ENCODE assay signal across 25 mouse cellular contexts in genomic region chr4:42958942-42959341, GRCm38 (mm10). TPM values are rescaled to one million over a fixed set of nuclear protein-coding genes. Genes with fewer than 3 reads are reported as not detected.
DNase-seq lines count a peak whose midpoint lies in the region; ATAC-seq lines count a peak whose summit lies in the region.
"Had no signal": no experiment of that assay in that cellular context is flagged by ENCODE, and none has a peak within 500 bp of the region (broad histone marks: within the 10 kb centered on the region; RNA-seq: fewer than 3 reads in every experiment).

No protein-coding gene starts in this region.

- no peak overlapping the region for H3K9ac ChIP-seq in hindbrain, embryonic 14.5 days
- H3K9ac ChIP-seq in hindbrain, embryonic 11.5 days (ENCODE audit: low read depth, low read length): no peak overlapping the region
- H3K9ac ChIP-seq in heart, embryonic 12.5 days: no peak overlapping the region
- H3K9ac ChIP-seq in heart, embryonic 16.5 days (ENCODE audit: low read length): peak overlapping the region; percentile 65
- H3K9ac ChIP-seq in midbrain, embryonic 16.5 days (ENCODE audit: low read depth, low read length): no peak overlapping the region
- H3K9ac ChIP-seq: embryonic facial prominence, embryonic 15.5 days; hindbrain, embryonic 15.5 days; kidney, embryonic 15.5 days; liver, embryonic 14.5 days; lung, embryonic 15.5 days had no signal

- WGBS in hindbrain, embryonic 14.5 days: 69% methylated on average over 8 of the region's 8 CpGs
- 80% methylated on average over 8 of the region's 8 CpGs for WGBS in hindbrain, embryonic 11.5 days
- 34% methylated on average over 8 of the region's 8 CpGs for WGBS in heart, embryonic 12.5 days
- 29% methylated on average over 8 of the region's 8 CpGs for WGBS in heart, embryonic 16.5 days
- WGBS in midbrain, embryonic 16.5 days: 70% methylated on average over 8 of the region's 8 CpGs

- H3K4me1 ChIP-seq in hindbrain, embryonic 14.5 days (replicated peaks; ENCODE audit: control insufficient read depth, insufficient read depth, low read length): peaks cover 12% of the 10 kb centered on the region
- peaks cover 4% of the 10 kb centered on the region; the same call in 1 of the 2 replicates for H3K4me1 ChIP-seq in hindbrain, embryonic 11.5 days (replicated peaks; ENCODE audit: control insufficient read depth, insufficient read depth, low read length)
- peaks cover 39% of the 10 kb centered on the region for H3K4me1 ChIP-seq in heart, embryonic 12.5 days (replicated peaks)
- H3K4me1 ChIP-seq in heart, embryonic 16.5 days (ENCODE audit: control insufficient read depth, insufficient read depth, low read length): peaks cover 29% of the 10 kb centered on the region
- H3K4me1 ChIP-seq in midbrain, embryonic 16.5 days (ENCODE audit: control insufficient read depth, insufficient read depth, low read length): peaks cover 11% of the 10 kb centered on the region
- H3K4me1 ChIP-seq: lung, embryonic 15.5 days had no signal

- no peaks in the 10 kb centered on the region for H3K9me3 ChIP-seq in hindbrain, embryonic 14.5 days (ENCODE audit: control insufficient read depth, low read length)
- H3K9me3 ChIP-seq in hindbrain, embryonic 11.5 days (ENCODE audit: control insufficient read depth, low read length): no peaks in the 10 kb centered on the region
- 0 out of 2 replicates have a peak, but pooled peaks cover 2% of the 10 kb centered on the region for H3K9me3 ChIP-seq in heart, embryonic 12.5 days (replicated peaks)
- H3K9me3 ChIP-seq in heart, embryonic 16.5 days (replicated peaks; ENCODE audit: control insufficient read depth, low read length): 0 out of 2 replicates have a peak, but pooled peaks cover 2% of the 10 kb centered on the region
- H3K9me3 ChIP-seq in midbrain, embryonic 16.5 days (replicated peaks; ENCODE audit: control insufficient read depth, low read length, poor library complexity, severe bottlenecking): no peaks in the 10 kb centered on the region
- H3K9me3 ChIP-seq: embryonic facial prominence, embryonic 15.5 days; hindbrain, embryonic 15.5 days; kidney, embryonic 15.5 days; lung, embryonic 15.5 days had no signal

- no peaks in the 10 kb centered on the region for H3K27me3 ChIP-seq in hindbrain, embryonic 14.5 days (ENCODE audit: control insufficient read depth, insufficient read depth, low read length)
- no peaks in the 10 kb centered on the region for H3K27me3 ChIP-seq in hindbrain, embryonic 11.5 days (ENCODE audit: control insufficient read depth, insufficient read depth, low read length)
- H3K27me3 ChIP-seq in heart, embryonic 12.5 days (replicated peaks): no peaks in the 10 kb centered on the region
- no peaks in the 10 kb centered on the region for H3K27me3 ChIP-seq in heart, embryonic 16.5 days (ENCODE audit: control insufficient read depth, insufficient read depth, low read length)
- no peaks in the 10 kb centered on the region for H3K27me3 ChIP-seq in midbrain, embryonic 16.5 days (ENCODE audit: control insufficient read depth, insufficient read depth, low read depth, low read length)
- H3K27me3 ChIP-seq: embryonic facial prominence, embryonic 15.5 days; hindbrain, embryonic 15.5 days; kidney, embryonic 15.5 days; lung, embryonic 15.5 days had no signal

- H3K36me3 ChIP-seq in hindbrain, embryonic 14.5 days (replicated peaks; ENCODE audit: control insufficient read depth, insufficient read depth): peaks cover 43% of the 10 kb centered on the region
- peaks cover 5% of the 10 kb centered on the region; the same call in 1 of the 2 replicates for H3K36me3 ChIP-seq in hindbrain, embryonic 11.5 days (ENCODE audit: control insufficient read depth, insufficient read depth, low read length)
- H3K36me3 ChIP-seq in heart, embryonic 12.5 days: peaks cover 26% of the 10 kb centered on the region
- H3K36me3 ChIP-seq in heart, embryonic 16.5 days (ENCODE audit: control insufficient read depth, insufficient read depth): peaks cover 9% of the 10 kb centered on the region
- peaks cover 12% of the 10 kb centered on the region for H3K36me3 ChIP-seq in midbrain, embryonic 16.5 days (ENCODE audit: control insufficient read depth, insufficient read depth, low read length)

- peak; percentile 42 for DNase-seq in gastrocnemius, adult 18-20 months (ENCODE audit: low spot score)
- no peak for DNase-seq in gastrocnemius, adult 8-10 months (ENCODE audit: low spot score in 2 of 2)
- no peak for DNase-seq in hindbrain, embryonic 14.5 days (ENCODE audit: low spot score)
- DNase-seq in hindbrain, embryonic 11.5 days (ENCODE audit: low spot score): no peak
- DNase-seq: adrenal gland, adult 8-10 months; cerebellum, adult 9-11 months; kidney, postnatal 4 days; layer of hippocampus, postnatal 36 days; lung, postnatal 4 days; retina, postnatal 1 day; thymus, postnatal 14 days had no signal

- ATAC-seq in hindbrain, embryonic 14.5 days (ENCODE audit: low FRiP score): no peak
- no peak for ATAC-seq in hindbrain, embryonic 11.5 days (ENCODE audit: low FRiP score)
- ATAC-seq in heart, embryonic 12.5 days (ENCODE audit: insufficient number of reproducible peaks, low FRiP score): peak; percentile 16; the same call in 1 of the 2 replicates
- peak; percentile 61 for ATAC-seq in heart, embryonic 16.5 days (replicated peaks; ENCODE audit: extremely low read depth, insufficient read depth, low FRiP score)
- ATAC-seq in midbrain, embryonic 16.5 days: no peak
- ATAC-seq: intestine, embryonic 16.5 days had no signal

- peak overlapping the region; percentile 7; the same call in 1 of the 2 replicates for H3K27ac ChIP-seq in hindbrain, embryonic 14.5 days
- H3K27ac ChIP-seq in hindbrain, embryonic 11.5 days (ENCODE audit: low read depth, low read length): no peak overlapping the region
- peak overlapping the region; percentile 72 for H3K27ac ChIP-seq in heart, embryonic 12.5 days (ENCODE audit: poor library complexity, severe bottlenecking)
- H3K27ac ChIP-seq in heart, embryonic 16.5 days (ENCODE audit: low read length): peak overlapping the region; percentile 94
- no peak overlapping the region for H3K27ac ChIP-seq in midbrain, embryonic 16.5 days (ENCODE audit: low read length)
- H3K27ac ChIP-seq: embryonic facial prominence, embryonic 15.5 days; hindbrain, embryonic 15.5 days; kidney, embryonic 15.5 days; liver, embryonic 14.5 days; lung, embryonic 15.5 days had no signal

- no peak overlapping the region for H3K4me3 ChIP-seq in hindbrain, embryonic 14.5 days (replicated peaks; ENCODE audit: low read length)
- H3K4me3 ChIP-seq in hindbrain, embryonic 11.5 days (ENCODE audit: low read depth, low read length): no peak overlapping the region
- H3K4me3 ChIP-seq in heart, embryonic 12.5 days: no peak overlapping the region
- no peak overlapping the region for H3K4me3 ChIP-seq in heart, embryonic 16.5 days (ENCODE audit: low read length)
- no peak overlapping the region for H3K4me3 ChIP-seq in midbrain, embryonic 16.5 days (ENCODE audit: low read depth, low read length)
- H3K4me3 ChIP-seq: embryonic facial prominence, embryonic 15.5 days; hindbrain, embryonic 15.5 days; kidney, embryonic 15.5 days; lung, embryonic 15.5 days had no signal

- no peak overlapping the region for H3K4me2 ChIP-seq in hindbrain, embryonic 14.5 days (replicated peaks)
- no peak overlapping the region for H3K4me2 ChIP-seq in hindbrain, embryonic 11.5 days (replicated peaks; ENCODE audit: low read depth, low read length)
- H3K4me2 ChIP-seq in heart, embryonic 12.5 days: peak overlapping the region; percentile 14; the same call in 1 of the 2 replicates
- 0 out of 2 replicates have a peak overlapping the region, but pooled peaks have one; percentile 15 for H3K4me2 ChIP-seq in heart, embryonic 16.5 days (ENCODE audit: low read depth, low read length)
- H3K4me2 ChIP-seq in midbrain, embryonic 16.5 days (ENCODE audit: low read length): no peak overlapping the region
- H3K4me2 ChIP-seq: embryonic facial prominence, embryonic 15.5 days; hindbrain, embryonic 15.5 days; kidney, embryonic 15.5 days; lung, embryonic 15.5 days had no signal

RNA-seq across cellular contexts. Expression of gene Dnajb5, which starts 9.3 kb away (rescaled TPM):
- 100 to 1,000 TPM; 198 to 225 TPM for total RNA-seq in gastrocnemius, adult 18-20 months (2021)
- 100 to 1,000 TPM; 203 to 225 (median 211) TPM for total RNA-seq in gastrocnemius, adult 8-10 months (2022)
- polyA plus RNA-seq in hindbrain, embryonic 14.5 days (2014; fragmentation: Nextera tagmentation; extraction: Ambion mirVana): 38.5 and 42.0 TPM in 2 replicates
- 23.6 and 24.4 TPM in 2 replicates for polyA plus RNA-seq in hindbrain, embryonic 11.5 days (2014; fragmentation: Nextera tagmentation; extraction: Ambion mirVana)
- polyA plus RNA-seq in heart, embryonic 12.5 days (2016; fragmentation: Nextera tagmentation; extraction: Ambion mirVana): 15.6 and 17.7 TPM in 2 replicates
- 16.9 and 17.2 TPM in 2 replicates for polyA plus RNA-seq in heart, embryonic 16.5 days (2015; fragmentation: Nextera tagmentation; extraction: Ambion mirVana)
- polyA plus RNA-seq in midbrain, embryonic 16.5 days (2015; fragmentation: Nextera tagmentation; extraction: Ambion mirVana): 53.8 and 56.8 TPM in 2 replicates

RNA-seq across cellular contexts. Expression of gene 1700022I11Rik, which starts 10.5 kb away (rescaled TPM):
- total RNA-seq in gastrocnemius, adult 18-20 months (2021): not detected
- total RNA-seq in gastrocnemius, adult 8-10 months (2022): not detected
- polyA plus RNA-seq in hindbrain, embryonic 14.5 days (2014; fragmentation: Nextera tagmentation; extraction: Ambion mirVana): 0.63 and 0.71 TPM in 2 replicates
- polyA plus RNA-seq in hindbrain, embryonic 11.5 days (2014; fragmentation: Nextera tagmentation; extraction: Ambion mirVana): 0.27 and 0.40 TPM in 2 replicates
- polyA plus RNA-seq in heart, embryonic 12.5 days (2016; fragmentation: Nextera tagmentation; extraction: Ambion mirVana): 0.23 and 0.49 TPM in 2 replicates
- 0.47 and 1.4 TPM in 2 replicates for polyA plus RNA-seq in heart, embryonic 16.5 days (2015; fragmentation: Nextera tagmentation; extraction: Ambion mirVana)
- 0.43 and 0.57 TPM in 2 replicates for polyA plus RNA-seq in midbrain, embryonic 16.5 days (2015; fragmentation: Nextera tagmentation; extraction: Ambion mirVana)
- total RNA-seq: adrenal gland, adult 8-10 months; layer of hippocampus, postnatal 36 days; left cerebral cortex, postnatal 14 days; midbrain, postnatal 0 days had no signal
- polyA plus RNA-seq: gonadal fat pad, adult 2 months; intestine, embryonic 16.5 days; small intestine, adult 2 months had no signal

RNA-seq across cellular contexts. Expression of gene Vcp, which starts 41.4 kb away (rescaled TPM):
- total RNA-seq in gastrocnemius, adult 18-20 months (2021): 100 to 1,000 TPM; 248 to 282 TPM
- total RNA-seq in gastrocnemius, adult 8-10 months (2022): 100 to 1,000 TPM; 252 to 285 (median 260) TPM
- polyA plus RNA-seq in hindbrain, embryonic 14.5 days (2014; fragmentation: Nextera tagmentation; extraction: Ambion mirVana): 470 and 518 TPM in 2 replicates
- polyA plus RNA-seq in hindbrain, embryonic 11.5 days (2014; fragmentation: Nextera tagmentation; extraction: Ambion mirVana): 613 and 675 TPM in 2 replicates
- polyA plus RNA-seq in heart, embryonic 12.5 days (2016; fragmentation: Nextera tagmentation; extraction: Ambion mirVana): 568 and 582 TPM in 2 replicates
- 457 and 488 TPM in 2 replicates for polyA plus RNA-seq in heart, embryonic 16.5 days (2015; fragmentation: Nextera tagmentation; extraction: Ambion mirVana)
- 498 and 509 TPM in 2 replicates for polyA plus RNA-seq in midbrain, embryonic 16.5 days (2015; fragmentation: Nextera tagmentation; extraction: Ambion mirVana)

RNA-seq across cellular contexts. Expression of gene Phf24, which starts 42.5 kb away (rescaled TPM):
- total RNA-seq in gastrocnemius, adult 18-20 months (2021): under 1 TPM; 0.26 to 0.66 TPM
- total RNA-seq in gastrocnemius, adult 8-10 months (2022): under 1 TPM; 0.27 to 0.67 (median 0.50) TPM
- 43.5 and 47.8 TPM in 2 replicates for polyA plus RNA-seq in hindbrain, embryonic 14.5 days (2014; fragmentation: Nextera tagmentation; extraction: Ambion mirVana)
- polyA plus RNA-seq in hindbrain, embryonic 11.5 days (2014; fragmentation: Nextera tagmentation; extraction: Ambion mirVana): 3.0 and 4.4 TPM in 2 replicates
- polyA plus RNA-seq in heart, embryonic 12.5 days (2016; fragmentation: Nextera tagmentation; extraction: Ambion mirVana): 3.4 and 3.9 TPM in 2 replicates
- 4.8 and 5.8 TPM in 2 replicates for polyA plus RNA-seq in heart, embryonic 16.5 days (2015; fragmentation: Nextera tagmentation; extraction: Ambion mirVana)
- polyA plus RNA-seq in midbrain, embryonic 16.5 days (2015; fragmentation: Nextera tagmentation; extraction: Ambion mirVana): 44.1 and 45.8 TPM in 2 replicates
- polyA plus RNA-seq: C2C12 had no signal

RNA-seq across cellular contexts. Expression of gene Fancg, which starts 51.4 kb away (rescaled TPM):
- total RNA-seq in gastrocnemius, adult 18-20 months (2021): 1 to 10 TPM; 1.4 to 1.8 TPM
- 1 to 10 TPM; 1.1 to 2.2 (median 1.5) TPM for total RNA-seq in gastrocnemius, adult 8-10 months (2022)
- 15.6 and 20.1 TPM in 2 replicates for polyA plus RNA-seq in hindbrain, embryonic 14.5 days (2014; fragmentation: Nextera tagmentation; extraction: Ambion mirVana)
- 14.9 and 22.0 TPM in 2 replicates for polyA plus RNA-seq in hindbrain, embryonic 11.5 days (2014; fragmentation: Nextera tagmentation; extraction: Ambion mirVana)
- polyA plus RNA-seq in heart, embryonic 12.5 days (2016; fragmentation: Nextera tagmentation; extraction: Ambion mirVana): 12.2 and 12.9 TPM in 2 replicates
- polyA plus RNA-seq in heart, embryonic 16.5 days (2015; fragmentation: Nextera tagmentation; extraction: Ambion mirVana): 12.9 and 13.0 TPM in 2 replicates
- polyA plus RNA-seq in midbrain, embryonic 16.5 days (2015; fragmentation: Nextera tagmentation; extraction: Ambion mirVana): 26.9 and 30.0 TPM in 2 replicates

Comparison
In these comparisons a context has a peak if more than half of its experiments do, and no peak if none do; other contexts are left out.
1. H3K27ac ChIP-seq: peak in hindbrain, embryonic 14.5 days (single experiment), heart, embryonic 12.5 days (single experiment) and heart, embryonic 16.5 days (single experiment); none in hindbrain, embryonic 11.5 days (single experiment) and midbrain, embryonic 16.5 days (single experiment).
2. ATAC-seq: peak in heart, embryonic 12.5 days (single experiment) and heart, embryonic 16.5 days (single experiment); none in hindbrain, embryonic 14.5 days (single experiment), hindbrain, embryonic 11.5 days (single experiment) and midbrain, embryonic 16.5 days (single experiment).
3. H3K4me2 ChIP-seq: peak in heart, embryonic 12.5 days (single experiment) and heart, embryonic 16.5 days (single experiment); none in hindbrain, embryonic 14.5 days (single experiment), hindbrain, embryonic 11.5 days (single experiment) and midbrain, embryonic 16.5 days (single experiment).